In the genomic region with DNA sequence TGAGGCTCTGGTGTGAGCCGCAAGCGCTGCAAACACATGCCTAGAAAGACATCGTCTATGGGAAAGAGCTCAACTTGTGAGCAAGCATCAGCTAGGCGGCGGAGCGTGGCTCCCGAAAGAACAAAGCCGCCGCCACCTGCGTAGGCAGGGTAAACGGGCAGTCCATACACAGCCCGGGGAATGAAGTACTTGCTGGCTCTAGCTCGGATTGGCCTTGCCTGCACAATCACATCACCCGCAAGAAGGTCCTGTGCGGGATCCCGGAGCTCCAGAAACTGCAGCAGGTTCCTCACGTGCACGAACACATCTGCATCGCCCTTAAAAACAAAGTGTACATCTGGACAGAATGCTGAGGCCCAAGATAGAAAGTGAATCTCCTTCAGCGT, we compare ENCODE assay signal across 8 mouse cellular contexts. TPM values are rescaled to one million over a fixed set of nuclear protein-coding genes. Genes with fewer than 3 reads are reported as not detected.
DNase-seq lines count a peak whose midpoint lies in the region; ATAC-seq and TF ChIP-seq lines count a peak whose summit lies in the region.

No protein-coding gene starts in this region.

- no peak overlapping the region for H3K27ac ChIP-seq in kidney, embryonic 16.5 days (ENCODE audit: low read length)
- H3K27ac ChIP-seq in cortical plate, adult 2 months (ENCODE audit: insufficient read depth, low read length): no peak overlapping the region
- 0 out of 2 replicates have a peak overlapping the region, but pooled peaks have one; percentile 62 for H3K27ac ChIP-seq in hindbrain, embryonic 13.5 days
- H3K27ac ChIP-seq in midbrain, embryonic 14.5 days (replicated peaks; ENCODE audit: low read depth, low read length): no peak overlapping the region

- ATAC-seq in kidney, embryonic 16.5 days (ENCODE audit: low FRiP score, low TSS enrichment): peak; percentile 40; the same call in 1 of the 2 replicates
- ATAC-seq in hindbrain, embryonic 13.5 days (ENCODE audit: low FRiP score): peak; percentile 37
- peak; percentile 7; the same call in 1 of the 2 replicates for ATAC-seq in midbrain, embryonic 14.5 days (ENCODE audit: low FRiP score, low TSS enrichment)

- H3K27me3 ChIP-seq in kidney, embryonic 16.5 days (ENCODE audit: insufficient read depth, low read length): peaks cover 24% of the 10 kb centered on the region
- peaks cover 45% of the 10 kb centered on the region for H3K27me3 ChIP-seq in hindbrain, embryonic 13.5 days
- H3K27me3 ChIP-seq in midbrain, embryonic 14.5 days (ENCODE audit: control insufficient read depth, insufficient read depth, low read length): peaks cover 28% of the 10 kb centered on the region

- no peak for TF ChIP-seq POLR2A in cortical plate, adult 2 months (IDR thresholded peaks at IDR 0.05; ENCODE audit: extremely low read depth, insufficient read depth, low read length)

- H3K9ac ChIP-seq in kidney, embryonic 16.5 days (replicated peaks; ENCODE audit: low read length): peak overlapping the region; percentile 47
- peak overlapping the region; percentile 84 for H3K9ac ChIP-seq in hindbrain, embryonic 13.5 days
- H3K9ac ChIP-seq in midbrain, embryonic 14.5 days (replicated peaks; ENCODE audit: low read length): peak overlapping the region; percentile 48

- peaks cover 34% of the 10 kb centered on the region for H3K36me3 ChIP-seq in kidney, embryonic 16.5 days (ENCODE audit: insufficient read depth, low read length)
- peaks cover 41% of the 10 kb centered on the region for H3K36me3 ChIP-seq in hindbrain, embryonic 13.5 days
- peaks cover 39% of the 10 kb centered on the region for H3K36me3 ChIP-seq in midbrain, embryonic 14.5 days (ENCODE audit: control insufficient read depth, insufficient read depth, low read length)

- peak overlapping the region; percentile 97 for H3K4me2 ChIP-seq in kidney, embryonic 16.5 days (replicated peaks; ENCODE audit: low read depth, low read length)
- peak overlapping the region; percentile 93 for H3K4me2 ChIP-seq in hindbrain, embryonic 13.5 days
- H3K4me2 ChIP-seq in midbrain, embryonic 14.5 days (ENCODE audit: low read length): peak overlapping the region; percentile 99

- peaks cover 15% of the 10 kb centered on the region for H3K4me1 ChIP-seq in kidney, embryonic 16.5 days (ENCODE audit: insufficient read depth, low read length)
- H3K4me1 ChIP-seq in cortical plate, adult 2 months (ENCODE audit: control insufficient read depth, insufficient read depth, low read length): no peaks in the 10 kb centered on the region
- H3K4me1 ChIP-seq in hindbrain, embryonic 13.5 days (replicated peaks): peaks cover 26% of the 10 kb centered on the region
- H3K4me1 ChIP-seq in midbrain, embryonic 14.5 days (ENCODE audit: control insufficient read depth, insufficient read depth, low read length): peaks cover 11% of the 10 kb centered on the region

- H3K9me3 ChIP-seq in kidney, embryonic 16.5 days (ENCODE audit: low read length): no peaks in the 10 kb centered on the region
- no peaks in the 10 kb centered on the region for H3K9me3 ChIP-seq in hindbrain, embryonic 13.5 days
- no peaks in the 10 kb centered on the region for H3K9me3 ChIP-seq in midbrain, embryonic 14.5 days (ENCODE audit: control insufficient read depth, low read length)

- no peak for DNase-seq in kidney, adult 9 months
- no peak for DNase-seq in midbrain, embryonic 14.5 days
- DNase-seq in gastrocnemius, postnatal 25 days: no peak
- no peak for DNase-seq in embryo, embryonic 10.5 days (ENCODE audit: low spot score)
- no peak for DNase-seq in lung, adult 18-20 months

- no peak for TF ChIP-seq CTCF in cortical plate, adult 2 months (IDR thresholded peaks at IDR 0.05; ENCODE audit: extremely low read depth, insufficient read depth, low read length)

- 35% methylated on average over 20 of the region's 20 CpGs for WGBS in kidney, embryonic 16.5 days
- 33% methylated on average over 20 of the region's 20 CpGs for WGBS in hindbrain, embryonic 13.5 days
- 32% methylated on average over 20 of the region's 20 CpGs for WGBS in midbrain, embryonic 14.5 days

- peak overlapping the region; percentile 64 for H3K4me3 ChIP-seq in kidney, embryonic 16.5 days (ENCODE audit: low read length)
- peak overlapping the region; percentile 58; the same call in 1 of the 2 replicates for H3K4me3 ChIP-seq in cortical plate, adult 2 months (ENCODE audit: insufficient read depth, low read length)
- peak overlapping the region; percentile 57 for H3K4me3 ChIP-seq in hindbrain, embryonic 13.5 days
- H3K4me3 ChIP-seq in midbrain, embryonic 14.5 days (replicated peaks; ENCODE audit: low read depth, low read length): peak overlapping the region; percentile 49

RNA-seq across cellular contexts. Expression of a gene that starts 1.2 kb away (rescaled TPM):
- polyA plus RNA-seq in kidney, embryonic 16.5 days (2015; fragmentation: Nextera tagmentation; extraction: Ambion mirVana): 10.2 and 11.9 TPM in 2 replicates
- polyA plus RNA-seq in cortical plate, adult 2 months (2012; rRNA removed): 5.2 and 5.5 TPM in 2 replicates
- polyA plus RNA-seq in hindbrain, embryonic 13.5 days (2015; fragmentation: Nextera tagmentation; extraction: Ambion mirVana): 6.2 and 6.7 TPM in 2 replicates
- 3.2 and 5.6 TPM in 2 replicates for polyA plus RNA-seq in midbrain, embryonic 14.5 days (2014; fragmentation: Nextera tagmentation; extraction: Ambion mirVana)
- 1 to 10 TPM; 2.6 TPM for total RNA-seq in gastrocnemius, postnatal 25 days (2021)

RNA-seq across cellular contexts. Expression of a gene that starts 10.7 kb away (rescaled TPM):
- 23.4 and 26.3 TPM in 2 replicates for polyA plus RNA-seq in kidney, embryonic 16.5 days (2015; fragmentation: Nextera tagmentation; extraction: Ambion mirVana)
- polyA plus RNA-seq in cortical plate, adult 2 months (2012; rRNA removed): 7.6 and 8.3 TPM in 2 replicates
- 19.9 and 21.1 TPM in 2 replicates for polyA plus RNA-seq in hindbrain, embryonic 13.5 days (2015; fragmentation: Nextera tagmentation; extraction: Ambion mirVana)
- 13.5 and 15.0 TPM in 2 replicates for polyA plus RNA-seq in midbrain, embryonic 14.5 days (2014; fragmentation: Nextera tagmentation; extraction: Ambion mirVana)
- total RNA-seq in gastrocnemius, postnatal 25 days (2021): 1 to 10 TPM; 3.0 TPM

RNA-seq across cellular contexts. Expression of a gene that starts 10.7 kb away (rescaled TPM):
- 3.0 and 3.1 TPM in 2 replicates for polyA plus RNA-seq in kidney, embryonic 16.5 days (2015; fragmentation: Nextera tagmentation; extraction: Ambion mirVana)
- polyA plus RNA-seq in cortical plate, adult 2 months (2012; rRNA removed): 2.0 and 2.2 TPM in 2 replicates
- polyA plus RNA-seq in hindbrain, embryonic 13.5 days (2015; fragmentation: Nextera tagmentation; extraction: Ambion mirVana): 1.1 and 1.2 TPM in 2 replicates
- polyA plus RNA-seq in midbrain, embryonic 14.5 days (2014; fragmentation: Nextera tagmentation; extraction: Ambion mirVana): 0.72 and 0.96 TPM in 2 replicates
- 1 to 10 TPM in 1 of 2 experiments, under 1 TPM in 1; 0.90 to 1.0 TPM for total RNA-seq in gastrocnemius, postnatal 25 days (2021)

RNA-seq across cellular contexts. Expression of a gene that starts 15.8 kb away (rescaled TPM):
- polyA plus RNA-seq in kidney, embryonic 16.5 days (2015; fragmentation: Nextera tagmentation; extraction: Ambion mirVana): 0.14 and 0.16 TPM in 2 replicates
- polyA plus RNA-seq in cortical plate, adult 2 months (2012; rRNA removed): 25.1 and 29.2 TPM in 2 replicates
- polyA plus RNA-seq in hindbrain, embryonic 13.5 days (2015; fragmentation: Nextera tagmentation; extraction: Ambion mirVana): 0.27 and 0.44 TPM in 2 replicates
- polyA plus RNA-seq in midbrain, embryonic 14.5 days (2014; fragmentation: Nextera tagmentation; extraction: Ambion mirVana): 0.14 and 0.35 TPM in 2 replicates
- 1 to 10 TPM; 2.9 to 3.0 TPM for total RNA-seq in gastrocnemius, postnatal 25 days (2021)

RNA-seq across cellular contexts. Expression of a gene that starts 22.2 kb away (rescaled TPM):
- polyA plus RNA-seq in kidney, embryonic 16.5 days (2015; fragmentation: Nextera tagmentation; extraction: Ambion mirVana): 1.2 and 1.4 TPM in 2 replicates
- 14.3 and 15.5 TPM in 2 replicates for polyA plus RNA-seq in cortical plate, adult 2 months (2012; rRNA removed)
- polyA plus RNA-seq in hindbrain, embryonic 13.5 days (2015; fragmentation: Nextera tagmentation; extraction: Ambion mirVana): 3.9 and 4.5 TPM in 2 replicates
- 3.0 and 4.2 TPM in 2 replicates for polyA plus RNA-seq in midbrain, embryonic 14.5 days (2014; fragmentation: Nextera tagmentation; extraction: Ambion mirVana)
- 10 to 100 TPM; 22.3 to 23.3 TPM for total RNA-seq in gastrocnemius, postnatal 25 days (2021)
